Mouse (Mus musculus) adrenal gland, postnatal 14 days (tissue): Measurements from ENCODE around the gene Fabp1. TPM values are rescaled to one million over a fixed set of nuclear protein-coding genes. Genes with fewer than 3 reads are reported as not detected.
A peak's percentile ranks its signal among the peaks of the same experiment; 100 is the strongest.

Source experiments
- DNase-seq: peaks from one replicate; pipeline ENCODE4 v3.0.0; 2021; ENCODE audit warnings: mixed read lengths
- long read RNA-seq, 2 experiments: library from polyadenylated mRNA; stranded (forward); transcript quantifications; one replicate each; pipeline ENCODE4 v2.0.0; 2021
- total RNA-seq: library from RNA; stranded (reverse); gene quantifications from 2 replicates; pipeline ENCODE4 v1.2.3, GENCODE M21; 2021

The Fabp1 gene
- total RNA-seq = 12.8 and 306 TPM in 2 replicates
- long read RNA-seq, experiment 1, transcript Fabp1-201 (4 exons, 553 nt) = major isoform, 8 of 8 reads
- long read RNA-seq, experiment 1, partial matches to known transcripts = 0 of 8 reads
- long read RNA-seq, experiment 1, other reads (novel, unspliced or antisense) = 0 of 8 reads
- long read RNA-seq, experiment 2, transcript Fabp1-201 (4 exons, 553 nt) = major isoform, 457 of 475 reads
- long read RNA-seq, experiment 2, partial matches to known transcripts = 16 of 475 reads
- long read RNA-seq, experiment 2, other reads (novel, unspliced or antisense) = 2 of 475 reads

DNA sequence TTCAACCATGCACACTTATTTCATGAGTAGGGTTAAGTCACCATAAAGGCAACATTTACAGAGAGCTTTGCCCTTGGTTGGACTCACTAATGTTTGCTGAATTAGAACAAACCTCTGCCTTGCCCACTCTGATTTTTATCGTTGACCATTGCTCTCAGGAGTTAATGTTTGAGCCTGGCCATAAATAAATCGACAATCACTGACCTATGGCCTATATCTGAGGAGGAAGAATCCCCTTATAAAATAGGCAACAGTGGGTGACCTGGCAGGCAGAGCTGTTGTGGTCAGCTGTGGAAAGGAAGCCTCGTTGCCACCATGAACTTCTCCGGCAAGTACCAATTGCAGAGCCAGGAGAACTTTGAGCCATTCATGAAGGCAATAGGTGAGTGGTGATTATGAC, at the start of gene Fabp1:
Gene Fabp1 (plus strand): TSS at position 216 of the 400 bp plus-strand sequence.
- DNase-seq = no peak

GRCm38 (mm10) chr6:71151098-71151497, 48.5 kb upstream of the Fabp1 start:
- DNase-seq = no peak

GRCm38 (mm10) chr6:71153486-71153885, 46.1 kb upstream of the Fabp1 start:
- DNase-seq = no peak

GRCm38 (mm10) chr6:71154861-71155260, 44.8 kb upstream of the Fabp1 start:
- DNase-seq = no peak

GRCm38 (mm10) chr6:71156674-71157326, 42.8 kb upstream of the Fabp1 start:
- peak; percentile 26 for DNase-seq

DNA sequence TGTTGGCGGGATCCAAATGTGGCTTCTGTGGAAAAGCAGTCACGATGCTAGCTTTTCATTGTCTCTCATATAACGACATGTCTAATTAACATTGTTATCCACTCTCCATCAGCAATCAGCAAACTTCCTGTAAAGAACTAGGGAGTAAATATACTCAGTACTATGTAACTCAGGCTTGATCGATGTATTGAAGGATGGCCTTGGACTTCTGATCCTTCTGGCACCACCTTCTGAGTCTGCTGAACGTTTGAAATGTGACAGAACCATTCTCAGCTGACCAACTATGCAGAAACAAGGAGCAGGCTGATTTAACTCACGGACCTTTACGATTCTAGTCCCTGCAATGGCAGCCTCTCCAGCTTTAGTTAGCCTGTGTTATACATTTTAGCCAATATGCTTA, 38.3 kb upstream of the Fabp1 start:
- no peak for DNase-seq

GRCm38 (mm10) chr6:71162269-71162668, 37.4 kb upstream of the Fabp1 start:
- peak; percentile 61 for DNase-seq

- peak; percentile 35 for DNase-seq
Observed at GRCm38 (mm10) chr6:71164394-71164793, 35.2 kb upstream of the Fabp1 start.

GRCm38 (mm10) chr6:71166551-71167169, 33.0 kb upstream of the Fabp1 start:
- DNase-seq = peak; percentile 47

- DNase-seq = no peak
Observed at GRCm38 (mm10) chr6:71172812-71173580, 26.6 kb upstream of the Fabp1 start.

- no peak for DNase-seq
Observed at GRCm38 (mm10) chr6:71180596-71180995, 19.0 kb upstream of the Fabp1 start.

DNA sequence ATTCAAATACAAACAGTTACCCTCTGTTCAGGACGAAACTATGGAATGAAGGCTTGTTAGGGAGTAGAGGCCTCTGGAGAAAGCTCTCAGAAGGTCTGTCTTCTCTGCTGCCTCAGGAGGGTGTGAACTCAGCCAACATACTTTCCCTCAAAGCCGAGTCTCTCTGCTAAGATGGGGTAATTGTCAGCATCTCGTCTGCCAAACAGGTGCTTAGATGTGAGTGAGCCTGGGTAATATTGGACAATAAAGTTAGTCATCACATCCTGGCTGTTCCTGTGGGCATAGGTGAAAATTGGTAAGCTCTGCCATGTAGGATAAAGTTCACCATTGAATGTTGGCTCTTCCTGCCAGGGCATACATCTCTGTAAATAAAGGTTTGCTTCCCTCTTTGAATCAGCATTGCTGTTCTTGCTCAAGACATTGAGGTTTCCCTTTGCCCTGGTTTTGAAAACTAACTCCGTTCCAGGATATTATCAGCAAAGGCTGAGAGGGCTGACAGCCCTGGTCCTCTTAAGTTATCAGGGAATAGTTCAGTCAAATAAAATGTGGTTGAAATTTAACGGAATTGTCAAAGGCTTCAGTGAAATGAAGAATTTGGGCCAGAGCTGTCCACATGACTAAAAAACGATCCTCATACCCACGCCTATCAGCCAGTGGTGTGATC, 14.6 kb upstream of the Fabp1 start:
- no peak for DNase-seq

- peak; percentile 13 for DNase-seq
Observed at GRCm38 (mm10) chr6:71189578-71189977, 10.0 kb upstream of the Fabp1 start.

DNA sequence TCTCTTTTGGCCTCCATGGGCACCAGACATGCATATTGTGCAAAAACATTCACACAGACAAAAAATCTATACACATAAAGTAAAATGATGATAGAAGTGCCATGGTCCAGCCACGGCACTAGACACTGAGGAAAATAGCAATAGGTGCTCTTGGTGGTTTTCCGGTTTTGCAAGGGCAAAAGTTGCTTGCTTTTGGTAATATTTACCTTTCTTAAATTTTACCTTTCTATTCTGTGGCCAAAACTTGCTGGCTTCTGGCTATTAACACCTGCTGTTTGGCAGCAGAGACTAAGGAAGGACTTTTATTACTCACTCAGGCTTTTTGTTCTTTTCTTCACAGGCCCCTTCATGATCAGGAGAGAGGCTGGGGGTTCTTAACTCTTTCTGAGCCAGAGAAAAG, 9.1 kb upstream of the Fabp1 start:
- no peak for DNase-seq

DNA sequence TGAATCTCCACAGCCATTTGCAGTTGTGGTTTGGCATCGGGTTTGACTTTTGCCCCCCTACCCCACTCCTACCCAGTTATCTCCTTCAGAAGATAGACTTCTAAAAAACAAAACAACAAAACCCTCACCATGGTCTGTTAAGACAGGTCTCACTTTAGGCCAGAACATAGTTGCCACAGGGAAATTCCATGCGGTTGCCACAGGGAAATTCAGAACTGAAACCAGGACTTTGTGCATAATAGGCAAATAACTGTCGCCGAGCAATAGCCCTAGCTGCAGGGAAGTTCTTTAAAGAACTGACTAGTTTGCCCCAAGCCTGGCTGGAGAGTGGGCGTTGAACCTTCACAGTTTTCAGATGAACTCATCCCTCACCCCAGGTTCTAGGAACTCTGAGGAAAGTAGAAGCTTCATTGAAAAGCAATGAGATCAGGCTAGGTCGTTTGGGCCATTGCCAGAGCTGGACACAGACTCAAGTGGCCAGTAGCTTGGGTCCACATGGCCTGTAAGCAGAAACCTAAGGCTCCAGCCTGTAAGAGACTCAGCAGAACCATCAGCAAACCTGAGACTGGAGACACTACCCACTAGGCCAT, 6.4 kb upstream of the Fabp1 start:
- no peak for DNase-seq

DNA sequence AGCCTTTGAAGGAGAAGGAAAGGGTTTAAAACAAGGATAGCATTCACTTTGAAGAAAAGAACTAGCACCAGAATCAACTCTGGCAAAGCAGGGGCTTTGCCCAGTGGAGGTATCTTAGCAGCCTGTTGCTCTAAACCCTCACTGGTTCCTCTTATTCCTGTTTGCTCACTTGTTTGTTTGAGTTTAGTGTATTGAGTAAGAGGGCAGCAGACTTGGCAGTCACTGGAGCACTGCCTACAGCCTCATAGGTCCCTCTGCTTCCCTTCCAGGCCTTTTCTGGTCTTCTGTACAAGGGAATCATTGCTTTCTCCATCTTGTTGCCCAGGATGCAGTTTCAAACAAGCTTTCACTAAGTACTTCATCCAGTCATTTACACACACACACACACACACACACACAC, 3.5 kb upstream of the Fabp1 start:
- DNase-seq = no peak

DNA sequence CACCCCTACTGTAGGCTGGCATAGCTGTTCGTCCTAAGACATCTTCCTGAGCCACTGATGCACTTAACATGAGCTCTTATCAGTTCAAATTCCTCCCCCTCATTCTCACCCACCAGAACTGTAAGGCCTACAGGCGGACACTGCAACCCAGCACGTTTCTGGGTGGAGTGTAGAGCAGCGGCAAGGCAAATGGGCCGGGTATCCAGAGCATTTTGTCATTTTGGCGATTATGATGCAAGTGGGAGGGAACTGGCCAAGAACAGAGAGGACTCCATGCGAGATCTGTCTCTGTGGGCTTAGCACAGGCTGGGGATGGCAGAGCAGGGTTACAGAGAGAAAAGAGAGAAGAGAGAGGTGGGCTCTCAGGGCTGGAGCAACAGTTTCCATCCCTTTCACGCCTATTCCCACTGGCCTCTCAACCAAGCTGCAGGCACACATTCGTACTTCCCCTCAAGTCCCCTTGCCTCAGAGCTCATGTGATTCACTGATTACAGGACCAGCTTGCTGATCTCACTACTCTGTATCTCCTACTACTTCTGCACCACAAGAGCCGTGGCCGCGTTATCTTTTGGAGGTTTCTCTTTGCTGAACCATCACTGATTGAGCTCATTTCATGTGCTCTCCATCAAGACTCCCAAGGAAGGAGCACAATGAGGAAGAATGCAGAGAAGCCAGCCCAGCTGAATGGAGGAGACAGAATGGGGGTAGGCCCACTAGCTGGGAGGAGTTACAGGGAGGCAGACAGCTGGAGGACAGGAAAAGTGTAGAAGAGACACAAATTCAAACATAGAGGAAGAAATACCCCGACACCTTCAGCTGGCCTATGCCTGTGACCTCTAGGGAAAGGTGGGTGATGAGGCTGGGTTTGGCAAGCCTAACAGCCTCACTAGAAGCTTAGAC, 1.7 kb upstream of the Fabp1 start:
- DNase-seq = peak; percentile 7

DNA sequence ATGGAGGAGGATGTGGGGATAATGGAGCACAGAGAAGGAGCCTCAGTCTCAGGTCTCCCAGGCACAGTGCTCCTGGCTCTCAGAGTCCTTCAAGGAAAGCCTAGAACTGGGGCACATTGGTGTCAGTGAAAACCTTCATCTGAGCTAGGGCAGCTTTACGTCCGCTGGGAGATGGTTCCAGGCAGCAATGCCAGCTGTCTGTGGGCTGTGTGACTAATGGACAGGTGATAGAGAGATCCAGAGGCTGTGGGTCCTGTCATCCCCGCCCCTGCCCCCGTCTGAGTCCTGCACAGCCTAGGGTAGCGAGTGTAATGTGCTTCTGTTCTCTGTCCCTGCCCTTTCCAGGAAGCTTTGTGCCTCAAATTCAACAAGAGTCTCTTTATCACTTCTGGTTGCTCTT, 2.3 kb downstream of the Fabp1 start:
- no peak for DNase-seq

DNA sequence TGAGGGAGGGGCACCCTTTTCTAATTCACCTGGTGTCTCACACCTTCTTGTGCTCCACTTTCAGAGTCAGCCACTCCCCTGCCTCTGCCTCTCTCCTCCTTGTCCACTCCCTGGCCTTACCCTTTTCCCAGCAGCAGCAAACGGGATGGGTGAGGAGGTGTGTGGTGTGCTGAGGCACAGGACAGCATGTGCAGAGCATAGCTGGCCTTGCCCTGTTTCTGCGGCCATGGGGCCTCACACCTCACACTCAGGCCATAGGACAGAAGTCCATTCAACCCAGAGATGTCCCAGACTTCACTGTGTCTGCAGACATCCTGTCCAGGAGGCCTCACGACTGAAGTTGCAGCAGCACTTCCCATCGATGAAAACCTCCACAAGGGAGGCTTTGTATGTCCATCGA, 4.0 kb downstream of the Fabp1 start:
- DNase-seq = no peak

DNA sequence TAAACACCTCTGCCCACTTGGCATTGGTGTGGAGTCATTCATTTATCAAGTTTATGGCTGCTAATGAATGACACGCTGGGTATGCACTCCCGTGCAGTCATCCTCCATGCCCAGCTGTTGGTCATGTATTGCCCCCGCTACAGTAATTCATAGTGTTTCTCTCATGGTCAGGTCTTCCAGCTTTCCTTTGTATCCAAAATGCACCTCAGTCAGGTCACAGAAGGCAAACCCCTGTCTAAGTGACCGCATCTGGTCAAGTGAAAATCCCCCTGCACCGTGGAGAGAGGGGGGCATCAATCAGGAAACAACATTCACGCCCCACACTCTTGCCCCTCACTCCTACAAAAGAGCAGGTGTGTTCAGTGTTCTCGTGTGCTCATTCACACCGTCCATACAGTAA, 4.5 kb downstream of the Fabp1 start:
- no peak for DNase-seq

- DNase-seq = no peak
Observed at GRCm38 (mm10) chr6:71208691-71209090, 9.1 kb downstream of the Fabp1 start.
